Mouse (Mus musculus) layer of hippocampus, postnatal 25 days (tissue): ENCODE data around the gene Gdpd1. TPM values are rescaled to one million over a fixed set of nuclear protein-coding genes. Genes with fewer than 3 reads are reported as not detected.
A peak's percentile ranks its signal among the peaks of the same experiment; 100 is the strongest.
"Not testable (repeated sequence)": the region's sequence is repeated elsewhere in the genome, so short reads cannot be mapped to it uniquely, and the experiment has no call there.

Experiments used
- DNase-seq, 2 experiments: peaks; one replicate each; pipeline ENCODE4 v3.0.0; 2022; ENCODE audit warnings: mixed read lengths in 2 of 2, low spot score in 1 of 2; ENCODE audit errors: extremely low spot score in 1 of 2
- total RNA-seq, 2 experiments: library from RNA; stranded (reverse); gene quantifications; 2 replicates each; pipeline ENCODE4 v1.2.3; 2021

Gdpd1 gene
- total RNA-seq, 2 experiments from 2014 or later = 46.3 to 48.7 TPM

GRCm38 (mm10) chr11:87028212-87028611 lies 45.6 kb downstream of the Gdpd1 start:
- DNase-seq = no peak

- no peak for DNase-seq
These were observed 47.6 kb downstream of the Gdpd1 start for GRCm38 (mm10) chr11:87026096-87026875.

GRCm38 (mm10) chr11:87025351-87025750 lies 48.5 kb downstream of the Gdpd1 start:
- DNase-seq = no peak

- DNase-seq = not testable (repeated sequence)
These were observed 50.6 kb downstream of the Gdpd1 start for GRCm38 (mm10) chr11:87023240-87023639.

- DNase-seq = no peak
These were observed 51.1 kb downstream of the Gdpd1 start for GRCm38 (mm10) chr11:87022765-87023164.

GRCm38 (mm10) chr11:87021551-87021950 lies 52.3 kb downstream of the Gdpd1 start:
- no peak for DNase-seq

- no peak for DNase-seq
These were observed 53.4 kb downstream of the Gdpd1 start for GRCm38 (mm10) chr11:87020449-87020848.

GRCm38 (mm10) chr11:87019431-87019830 lies 54.4 kb downstream of the Gdpd1 start:
- DNase-seq = no peak

GRCm38 (mm10) chr11:87018081-87018480 lies 55.8 kb downstream of the Gdpd1 start:
- DNase-seq = no peak

- DNase-seq = no peak
These were observed 58.2 kb downstream of the Gdpd1 start for GRCm38 (mm10) chr11:87015691-87016090.

GRCm38 (mm10) chr11:87010476-87010875 lies 63.4 kb downstream of the Gdpd1 start:
- peak in 1 of 2 experiments; percentile 37 for DNase-seq

- DNase-seq = no peak
These were observed 66.5 kb downstream of the Gdpd1 start for GRCm38 (mm10) chr11:87007371-87007770.

GRCm38 (mm10) chr11:87004960-87005755 lies 68.7 kb downstream of the Gdpd1 start:
- no peak for DNase-seq

- DNase-seq = no peak
These were observed 71.6 kb downstream of the Gdpd1 start for GRCm38 (mm10) chr11:87002078-87002829.

- no peak for DNase-seq
These were observed 72.6 kb downstream of the Gdpd1 start for GRCm38 (mm10) chr11:87001217-87001616.

- no peak for DNase-seq
These were observed 77.6 kb downstream of the Gdpd1 start for GRCm38 (mm10) chr11:86996266-86996665.

GRCm38 (mm10) chr11:86995625-86996221 lies 78.1 kb downstream of the Gdpd1 start:
- DNase-seq = peak; percentile 44 to 57

- no peak for DNase-seq
These were observed 78.9 kb downstream of the Gdpd1 start for GRCm38 (mm10) chr11:86994791-86995624.

- DNase-seq = no peak
These were observed 79.5 kb downstream of the Gdpd1 start for GRCm38 (mm10) chr11:86994330-86994729.
